Mouse (Mus musculus): ENCODE data around the gene Insyn1.

Gene Insyn1

GRCm38 (mm10) chr9:58535447-58536134 is 47.2 kb downstream of the Insyn1 start:
- DNase-seq, result peak; percentile 60

GRCm38 (mm10) chr9:58537774-58538173 is 49.4 kb downstream of the Insyn1 start:
- DNase-seq, result no peak

DNA sequence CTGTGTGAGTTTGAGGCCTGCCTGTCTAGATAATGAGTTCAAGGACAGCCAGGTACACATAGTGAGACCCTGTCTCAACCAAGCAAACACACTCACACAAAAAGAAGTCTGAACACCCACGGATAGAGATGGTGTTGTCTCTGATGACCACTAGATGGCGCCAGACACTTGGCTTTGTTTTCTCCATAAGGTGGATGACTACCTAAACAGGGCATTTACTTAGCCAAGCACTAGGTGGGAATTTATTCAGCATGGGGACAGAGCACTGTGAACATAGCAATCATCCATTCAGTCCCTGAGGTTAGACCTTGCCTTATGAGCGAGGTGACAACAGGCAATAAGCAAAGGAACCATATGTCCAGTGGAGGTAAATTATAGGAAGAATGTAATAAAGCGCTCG is 51.5 kb downstream of the Insyn1 start:
- DNase-seq, result peak; percentile 66 to 76

DNA sequence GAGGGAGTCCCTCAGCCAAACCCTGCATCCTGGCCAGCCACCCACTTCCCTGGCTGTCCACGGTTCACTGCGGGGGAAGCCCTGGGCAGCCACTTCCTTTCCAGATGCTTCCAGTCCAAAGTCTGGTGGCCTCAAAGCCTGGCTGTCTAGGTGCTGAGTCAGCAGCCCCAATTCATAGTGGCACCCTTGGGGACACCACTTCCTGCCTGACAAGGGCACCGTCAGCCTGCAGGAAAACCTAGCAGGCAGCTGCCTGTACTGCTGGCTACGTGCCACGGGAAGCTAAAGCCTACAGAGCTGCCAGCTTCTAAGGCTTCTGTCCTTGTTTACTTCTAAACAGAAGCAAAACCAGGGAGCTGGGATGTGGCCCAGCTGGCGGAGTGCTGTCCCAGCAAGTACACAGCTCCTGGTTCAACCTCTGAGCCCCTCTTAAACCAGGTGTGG is 53.5 kb downstream of the Insyn1 start:
- DNase-seq, result peak; percentile 59 to 69

DNA sequence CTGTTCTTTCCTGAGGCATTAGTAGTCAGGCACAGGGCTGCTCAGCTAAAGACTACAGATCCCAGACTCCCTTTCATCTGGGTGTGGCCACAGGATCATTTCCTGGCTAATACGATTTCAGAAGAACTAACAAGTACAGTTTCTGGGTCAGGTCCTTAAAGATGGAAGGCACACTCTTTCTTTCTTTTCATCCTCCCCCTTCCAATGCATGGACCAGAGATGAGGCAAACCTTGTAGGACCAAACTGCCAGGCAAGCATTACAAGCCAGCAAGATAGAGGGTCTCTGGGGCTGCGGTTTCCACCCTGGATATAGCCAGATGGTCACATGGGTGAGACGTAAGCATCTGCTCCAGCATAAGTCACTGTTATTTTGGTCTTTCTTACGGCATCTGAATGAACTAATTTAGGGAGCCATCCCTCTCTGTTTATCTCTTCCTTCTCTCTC is 56.5 kb downstream of the Insyn1 start:
- peak; percentile 42 to 60 for DNase-seq

DNA sequence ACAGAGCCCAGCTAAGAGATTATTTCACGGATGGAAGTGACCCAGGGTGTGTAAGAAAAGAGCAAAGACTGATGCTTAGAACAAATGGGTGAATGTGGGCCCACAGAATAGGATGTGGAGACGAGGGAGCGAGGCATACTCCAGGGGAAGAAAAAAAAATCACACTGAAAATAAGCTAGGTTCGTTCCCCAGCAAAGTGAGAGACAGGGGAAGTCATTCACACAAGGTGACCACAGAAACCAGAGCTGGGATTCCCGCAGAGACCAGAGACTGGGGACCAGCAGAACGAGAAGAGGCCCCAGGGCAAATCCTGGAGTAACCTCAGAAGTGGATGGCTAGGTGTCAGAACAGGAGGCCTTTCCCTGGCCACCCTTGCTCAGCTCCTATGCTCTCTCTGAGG is 57.0 kb downstream of the Insyn1 start:
- DNase-seq, result peak in 1 of 2 experiments; percentile 31

GRCm38 (mm10) chr9:58546630-58547360 is 58.4 kb downstream of the Insyn1 start:
- peak; percentile 65 to 74 for DNase-seq

DNA sequence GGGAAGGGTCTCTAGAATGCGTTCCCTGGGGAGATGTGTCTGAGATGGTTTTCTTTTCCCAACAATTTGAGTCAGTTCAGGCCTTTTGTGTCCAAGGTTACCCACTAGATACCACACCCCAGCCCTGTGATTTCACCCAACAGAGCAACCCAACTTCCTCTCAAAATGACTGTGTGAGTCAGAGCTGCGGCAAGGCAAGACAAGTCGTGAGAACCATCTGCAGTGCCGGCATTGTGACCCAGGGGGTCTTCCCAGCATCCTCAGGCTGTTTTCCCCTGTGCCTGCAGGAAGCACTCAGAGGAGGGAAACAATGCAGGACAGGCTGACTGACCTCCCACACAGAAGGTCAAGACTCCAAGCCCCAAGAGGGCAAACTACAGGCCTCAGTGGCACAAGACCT is 60.5 kb downstream of the Insyn1 start:
- peak in 1 of 2 experiments; percentile 4 for DNase-seq
